Mouse (Mus musculus): ENCODE results near the gene Gcnt4. TPM values are rescaled to one million over a fixed set of nuclear protein-coding genes. Genes with fewer than 3 reads are reported as not detected.
"Not testable (repeated sequence)": the region's sequence is repeated elsewhere in the genome, so short reads cannot be mapped to it uniquely, and the experiment has no call there.

The Gcnt4 gene
- 0.36 and 0.37 TPM in 2 replicates for polyA plus RNA-seq (2015; fragmentation: Nextera tagmentation; extraction: Ambion mirVana)

GRCm38 (mm10) chr13:96923999-96924961, at the start of gene Gcnt4:
TSS of gene Gcnt4 (plus strand) at chr13:96924689.
- no peaks in the 10 kb centered on the region; the same call in 1 of the 2 replicates for H3K9me3 ChIP-seq
- H3K4me2 ChIP-seq (replicated peaks), result peak within 1 kb of the TSS; percentile 98
- no peak within 1 kb of the TSS for H3K27ac ChIP-seq
- H3K9ac ChIP-seq, result peak within 1 kb of the TSS; percentile 72
- 11% methylated on average over 55 of the region's 56 CpGs for WGBS
- H3K36me3 ChIP-seq, result no peaks in the 10 kb centered on the region
- H3K4me1 ChIP-seq, result peaks cover 12% of the 10 kb centered on the region
- H3K4me3 ChIP-seq, result peak within 1 kb of the TSS; percentile 62
- peak; percentile 77 for ATAC-seq (ENCODE audit: low FRiP score, low read depth)
- peaks cover 23% of the 10 kb centered on the region for H3K27me3 ChIP-seq

DNA sequence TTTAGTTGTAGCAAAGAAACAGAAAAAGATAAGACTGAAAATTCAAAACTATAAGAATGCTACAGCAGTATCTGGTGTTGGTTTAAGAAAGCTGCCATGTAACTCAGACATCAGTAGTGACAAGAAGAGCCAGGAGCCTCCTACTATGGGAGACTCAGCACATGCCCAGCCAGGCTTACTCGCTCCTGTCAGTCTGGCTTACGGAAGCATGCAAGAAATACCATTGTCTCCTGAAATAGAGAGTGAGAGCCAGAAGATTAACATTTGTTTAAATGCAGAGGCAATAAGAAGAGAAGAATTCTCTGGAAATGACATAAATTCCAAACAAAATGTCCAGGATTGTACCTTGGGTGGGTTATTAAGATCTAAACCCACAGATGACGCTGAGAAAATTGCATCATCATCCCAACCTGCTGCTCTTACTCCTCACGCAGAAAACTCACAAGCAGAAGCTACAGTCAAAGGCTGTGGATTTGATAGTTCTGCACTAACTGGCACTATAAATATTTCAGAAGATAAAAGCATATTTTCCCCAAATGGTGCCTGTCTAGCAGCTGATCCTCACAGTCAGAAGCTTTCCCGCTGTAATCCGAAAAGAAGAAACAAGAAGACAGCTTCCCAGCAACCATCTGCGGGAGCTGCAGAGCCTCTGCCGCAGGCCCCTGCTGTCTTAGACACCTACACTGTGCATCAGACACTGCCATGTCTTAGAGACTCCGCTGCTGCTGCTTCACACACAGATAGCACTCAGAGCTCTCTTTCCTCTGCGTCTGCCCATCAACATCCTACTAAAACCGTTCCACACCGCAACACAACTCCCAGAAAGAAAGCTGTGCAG, 46.0 kb upstream of the Gcnt4 start:
- 76% methylated on average over 12 of the region's 12 CpGs for WGBS
- Histone ChIP-seq H3K36me3 (no peaks in the 10 kb centered on the region), H3K9me3 (no peaks in the 10 kb centered on the region), H3K4me2 (replicated peaks) (no peak overlapping the region), H3K4me1 (no peaks in the 10 kb centered on the region), H3K4me3 (no peak overlapping the region), H3K27ac (no peak overlapping the region), H3K27me3 (no peaks in the 10 kb centered on the region), H3K9ac (no peak overlapping the region)
- ATAC-seq (ENCODE audit: low FRiP score, low read depth), result no peak

- Histone ChIP-seq H3K27ac (no peak overlapping the region), H3K9ac (no peak overlapping the region), H3K36me3 (no peaks in the 10 kb centered on the region), H3K4me1 (no peaks in the 10 kb centered on the region), H3K4me3 (no peak overlapping the region), H3K27me3 (no peaks in the 10 kb centered on the region), H3K9me3 (no peaks in the 10 kb centered on the region), H3K4me2 (replicated peaks) (no peak overlapping the region)
- WGBS, result 49% methylated on average over 1 of the region's 1 CpGs
- ATAC-seq (ENCODE audit: low FRiP score, low read depth), result no peak
Measured at GRCm38 (mm10) chr13:96884534-96884933, 40.0 kb upstream of the Gcnt4 start.

- H3K27ac ChIP-seq, result no peak overlapping the region
- H3K4me2 ChIP-seq (replicated peaks), result no peak overlapping the region
- H3K4me3 ChIP-seq, result no peak overlapping the region
- WGBS, result 45% methylated on average over 2 of the region's 2 CpGs
- ATAC-seq (ENCODE audit: low FRiP score, low read depth), result no peak
- no peaks in the 10 kb centered on the region for H3K4me1 ChIP-seq
- no peaks in the 10 kb centered on the region for H3K9me3 ChIP-seq
- no peaks in the 10 kb centered on the region for H3K36me3 ChIP-seq
- H3K27me3 ChIP-seq, result no peaks in the 10 kb centered on the region
- no peak overlapping the region for H3K9ac ChIP-seq
Measured at GRCm38 (mm10) chr13:96889985-96890384, 34.5 kb upstream of the Gcnt4 start.

DNA sequence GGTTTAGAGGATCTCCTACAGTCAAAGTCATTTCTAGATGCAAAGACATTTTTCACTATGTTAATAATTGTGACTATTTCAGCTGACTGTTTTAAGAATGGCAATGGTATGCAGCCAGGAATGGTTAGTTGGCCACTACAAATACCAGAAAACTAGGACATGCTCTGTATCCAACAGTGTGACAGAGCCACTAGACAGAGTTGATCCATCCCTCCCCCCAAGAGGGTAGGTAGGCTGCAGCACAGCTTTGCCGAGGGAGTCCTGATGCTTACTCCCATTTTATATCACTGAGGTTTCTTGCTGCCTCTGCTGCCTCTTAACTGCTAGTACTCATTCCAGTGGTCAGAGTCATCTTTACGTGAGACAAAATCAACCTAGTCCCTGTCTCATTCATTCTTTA, 29.3 kb upstream of the Gcnt4 start:
- no peak overlapping the region for H3K9ac ChIP-seq
- ATAC-seq (ENCODE audit: low FRiP score, low read depth), result no peak
- no peaks in the 10 kb centered on the region for H3K27me3 ChIP-seq
- H3K27ac ChIP-seq, result no peak overlapping the region
- H3K4me1 ChIP-seq, result no peaks in the 10 kb centered on the region
- no peak overlapping the region for H3K4me2 ChIP-seq (replicated peaks)
- no peak overlapping the region for H3K4me3 ChIP-seq
- WGBS, result 91% methylated on average over 2 of the region's 2 CpGs
- H3K36me3 ChIP-seq, result no peaks in the 10 kb centered on the region
- 0 out of 2 replicates have a peak, but pooled peaks cover 4% of the 10 kb centered on the region for H3K9me3 ChIP-seq

DNA sequence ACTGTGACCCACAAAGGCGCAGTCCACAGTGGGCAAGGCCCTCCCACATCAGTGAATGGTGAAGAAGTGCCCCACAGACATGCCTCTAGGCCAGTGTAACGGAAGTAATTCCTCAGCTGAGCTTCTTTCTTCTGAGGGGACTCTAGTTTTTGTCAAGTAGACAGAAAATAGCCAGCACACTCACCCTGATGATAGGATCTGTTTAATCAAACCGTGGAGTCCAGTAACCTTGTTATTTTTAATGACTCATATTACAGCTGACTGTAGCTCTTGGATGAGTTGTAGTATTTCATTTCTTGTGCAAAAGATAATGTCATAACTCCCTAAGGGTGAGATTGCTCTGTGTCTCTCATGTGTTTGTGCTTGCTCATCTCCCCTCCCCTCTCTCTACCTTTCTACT, 17.8 kb upstream of the Gcnt4 start:
- WGBS, result 66% methylated on average over 3 of the region's 3 CpGs
- no peak for ATAC-seq (ENCODE audit: low FRiP score, low read depth)
- no peak overlapping the region for H3K4me2 ChIP-seq (replicated peaks)
- no peaks in the 10 kb centered on the region for H3K27me3 ChIP-seq
- H3K27ac ChIP-seq, result no peak overlapping the region
- no peaks in the 10 kb centered on the region for H3K4me1 ChIP-seq
- no peaks in the 10 kb centered on the region for H3K36me3 ChIP-seq
- no peak overlapping the region for H3K4me3 ChIP-seq
- H3K9ac ChIP-seq, result no peak overlapping the region
- H3K9me3 ChIP-seq, result no peaks in the 10 kb centered on the region

GRCm38 (mm10) chr13:96911202-96911601, 13.3 kb upstream of the Gcnt4 start:
- Histone ChIP-seq H3K9me3 (no peaks in the 10 kb centered on the region), H3K4me3 (no peak overlapping the region), H3K4me1 (no peaks in the 10 kb centered on the region), H3K9ac (no peak overlapping the region), H3K36me3 (no peaks in the 10 kb centered on the region), H3K27me3 (no peaks in the 10 kb centered on the region), H3K4me2 (replicated peaks) (no peak overlapping the region), H3K27ac (no peak overlapping the region)
- no peak for ATAC-seq (ENCODE audit: low FRiP score, low read depth)
- WGBS, result 85% methylated on average over 3 of the region's 3 CpGs

GRCm38 (mm10) chr13:96923134-96923533, 1.4 kb upstream of the Gcnt4 start:
- WGBS, result 88% methylated on average over 4 of the region's 4 CpGs
- not testable (repeated sequence) for ATAC-seq (ENCODE audit: low FRiP score, low read depth); H3K36me3 ChIP-seq; H3K4me2 ChIP-seq (replicated peaks); H3K9me3 ChIP-seq; H3K27ac ChIP-seq; H3K9ac ChIP-seq; H3K4me3 ChIP-seq
- peaks cover 23% of the 10 kb centered on the region for H3K27me3 ChIP-seq
- H3K4me1 ChIP-seq, result peaks cover 12% of the 10 kb centered on the region

GRCm38 (mm10) chr13:96924985-96925745, 676 bp downstream of the Gcnt4 start:
- Histone ChIP-seq H3K4me2 (replicated peaks) (peak overlapping the region; percentile 98), H3K4me1 (peaks cover 12% of the 10 kb centered on the region), H3K9me3 (no peaks in the 10 kb centered on the region; the same call in 1 of the 2 replicates), H3K27me3 (peaks cover 23% of the 10 kb centered on the region), H3K4me3 (peak overlapping the region; percentile 62), H3K27ac (no peak overlapping the region), H3K9ac (peak overlapping the region; percentile 72), H3K36me3 (no peaks in the 10 kb centered on the region)
- 1% methylated on average over 53 of the region's 53 CpGs for WGBS
- peak; percentile 64; the same call in 1 of the 2 replicates for ATAC-seq (ENCODE audit: low FRiP score, low read depth)

DNA sequence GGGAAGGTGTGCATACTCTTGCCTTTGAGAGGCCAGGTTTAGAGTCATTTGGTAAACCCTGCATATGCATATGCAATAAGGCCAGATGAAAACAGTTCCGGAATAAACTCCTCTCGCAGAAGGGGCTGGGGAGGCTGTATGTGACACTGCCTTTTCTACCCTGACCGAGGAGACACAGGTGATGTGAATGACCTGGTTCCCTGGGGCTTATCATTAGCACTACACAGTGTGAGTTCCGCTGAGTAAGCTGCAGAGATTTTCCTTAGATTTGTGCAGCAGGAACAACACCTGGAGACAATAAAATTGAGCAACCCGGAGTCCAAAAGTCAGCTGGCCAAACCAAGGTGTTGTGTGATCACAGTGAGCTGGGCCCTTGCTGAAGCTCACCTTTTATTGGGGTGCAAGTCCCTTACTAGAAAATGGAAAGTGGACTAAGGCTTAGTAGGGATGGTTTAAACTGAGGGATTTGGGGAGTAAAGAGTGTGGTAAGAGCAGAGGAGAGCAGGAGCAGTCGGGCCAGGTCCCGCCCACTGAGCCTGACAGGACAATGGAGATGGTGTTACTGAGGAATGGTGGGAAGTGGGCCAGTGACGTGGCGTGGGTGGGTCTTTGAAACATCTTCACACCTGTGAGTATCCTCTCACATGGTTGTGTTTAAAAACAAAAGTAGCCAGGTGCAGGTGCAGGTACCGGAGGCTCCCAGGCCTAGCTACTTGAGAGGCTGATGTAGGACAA, 1.7 kb downstream of the Gcnt4 start:
- WGBS, result 30% methylated on average over 10 of the region's 10 CpGs
- Histone ChIP-seq H3K9me3 (no peaks in the 10 kb centered on the region; the same call in 1 of the 2 replicates), H3K4me3 (peak overlapping the region; percentile 62; the same call in 1 of the 2 replicates), H3K27ac (no peak overlapping the region), H3K4me1 (peaks cover 12% of the 10 kb centered on the region), H3K9ac (no peak overlapping the region), H3K4me2 (replicated peaks) (peak overlapping the region; percentile 98), H3K27me3 (peaks cover 23% of the 10 kb centered on the region), H3K36me3 (no peaks in the 10 kb centered on the region)
- ATAC-seq (ENCODE audit: low FRiP score, low read depth), result no peak

DNA sequence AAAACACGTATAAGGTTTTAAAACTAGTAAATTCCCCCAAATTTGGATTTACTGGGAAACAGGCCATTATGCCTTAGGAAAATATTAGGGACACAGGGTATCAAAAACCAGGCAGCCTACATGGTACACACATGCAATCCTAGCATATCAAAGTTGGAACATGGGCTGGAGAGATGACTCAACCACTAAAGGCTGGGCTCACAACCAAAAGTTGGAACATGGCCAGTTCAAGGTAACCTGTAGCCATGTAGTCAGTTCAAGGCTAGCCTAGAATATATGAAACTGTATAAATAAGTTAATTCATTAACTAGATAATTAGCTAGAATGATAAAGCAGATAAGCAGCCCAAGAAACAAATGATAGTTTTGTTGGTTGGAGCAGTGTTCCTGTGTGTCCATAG, 3.3 kb downstream of the Gcnt4 start:
- Histone ChIP-seq H3K4me2 (replicated peaks) (no peak overlapping the region), H3K36me3 (no peaks in the 10 kb centered on the region), H3K4me3 (no peak overlapping the region), H3K27ac (no peak overlapping the region), H3K9ac (no peak overlapping the region), H3K9me3 (no peaks in the 10 kb centered on the region), H3K4me1 (peaks cover 12% of the 10 kb centered on the region), H3K27me3 (peaks cover 23% of the 10 kb centered on the region)
- WGBS, result 86% methylated on average over 1 of the region's 1 CpGs
- ATAC-seq (ENCODE audit: low FRiP score, low read depth), result no peak
